Mouse (Mus musculus): Measurements from ENCODE around the gene D730048I06Rik. TPM values are rescaled to one million over a fixed set of nuclear protein-coding genes. Genes with fewer than 3 reads are reported as not detected.
"Not testable (repeated sequence)": the region's sequence is repeated elsewhere in the genome, so short reads cannot be mapped to it uniquely, and the experiment has no call there.

Gene D730048I06Rik
- not detected in 2 replicates for polyA plus RNA-seq (2014; fragmentation: Nextera tagmentation; extraction: Ambion mirVana)

GRCm38 (mm10) chr9:35790001-35790400 is at the start of gene D730048I06Rik, which contains the start of gene Gm27235:
D730048I06Rik (minus strand) TSS chr9:35790112.
Gm27235 (minus strand) TSS chr9:35790101.
- no peak for DNase-seq
- 84% methylated on average over 3 of the region's 3 CpGs for WGBS
- Histone ChIP-seq H3K27me3 (ENCODE audit: insufficient read depth, low read length) (no peaks in the 10 kb centered on the region), H3K36me3 (ENCODE audit: insufficient read depth) (no peaks in the 10 kb centered on the region), H3K9ac (no peak within 1 kb of the TSS), H3K4me3 (ENCODE audit: low read depth, low read length) (no peak within 1 kb of the TSS), H3K4me1 (ENCODE audit: insufficient read depth) (no peaks in the 10 kb centered on the region), H3K27ac (ENCODE audit: low read depth) (no peak within 1 kb of the TSS), H3K9me3 (ENCODE audit: low read depth, low read length) (no peaks in the 10 kb centered on the region), H3K4me2 (no peak within 1 kb of the TSS)
- ATAC-seq (ENCODE audit: insufficient read depth): no peak
- TF ChIP-seq CTCF (IDR thresholded peaks at IDR 0.05; ENCODE audit: low read depth): no peak

- DNase-seq; H3K36me3 ChIP-seq (ENCODE audit: insufficient read depth); ATAC-seq (ENCODE audit: insufficient read depth); H3K4me3 ChIP-seq (ENCODE audit: low read depth, low read length); H3K27me3 ChIP-seq (ENCODE audit: insufficient read depth, low read length); H3K4me2 ChIP-seq; H3K27ac ChIP-seq (ENCODE audit: low read depth); H3K4me1 ChIP-seq (ENCODE audit: insufficient read depth); H3K9ac ChIP-seq; H3K9me3 ChIP-seq (ENCODE audit: low read depth, low read length): not testable (repeated sequence)
- 92% methylated on average over 15 of the region's 15 CpGs for WGBS
These were observed 28.0 kb upstream of the D730048I06Rik start for GRCm38 (mm10) chr9:35817881-35818280.

GRCm38 (mm10) chr9:35798146-35798545 is 8.2 kb upstream of the D730048I06Rik start:
- DNase-seq (no peak), ATAC-seq (ENCODE audit: insufficient read depth) (no peak)
- Histone ChIP-seq H3K4me1 (ENCODE audit: insufficient read depth) (no peaks in the 10 kb centered on the region), H3K4me2 (no peak overlapping the region), H3K4me3 (ENCODE audit: low read depth, low read length) (no peak overlapping the region), H3K27me3 (ENCODE audit: insufficient read depth, low read length) (no peaks in the 10 kb centered on the region), H3K27ac (ENCODE audit: low read depth) (no peak overlapping the region), H3K9me3 (ENCODE audit: low read depth, low read length) (no peaks in the 10 kb centered on the region), H3K36me3 (ENCODE audit: insufficient read depth) (no peaks in the 10 kb centered on the region), H3K9ac (no peak overlapping the region)
- TF ChIP-seq CTCF (IDR thresholded peaks at IDR 0.05; ENCODE audit: low read depth): no peak

- Histone ChIP-seq H3K36me3 (ENCODE audit: insufficient read depth) (no peaks in the 10 kb centered on the region), H3K27ac (ENCODE audit: low read depth) (no peak within 1 kb of the TSS), H3K4me3 (ENCODE audit: low read depth, low read length) (no peak within 1 kb of the TSS), H3K4me2 (no peak within 1 kb of the TSS), H3K27me3 (ENCODE audit: insufficient read depth, low read length) (no peaks in the 10 kb centered on the region), H3K9ac (no peak within 1 kb of the TSS), H3K4me1 (ENCODE audit: insufficient read depth) (no peaks in the 10 kb centered on the region), H3K9me3 (ENCODE audit: low read depth, low read length) (no peaks in the 10 kb centered on the region; the same call in 1 of the 2 replicates)
- TF ChIP-seq CTCF (IDR thresholded peaks at IDR 0.05; ENCODE audit: low read depth): no peak
- no peak for DNase-seq
- WGBS: 55% methylated on average over 3 of the region's 3 CpGs
- ATAC-seq (ENCODE audit: insufficient read depth): no peak
These were observed 11.9 kb downstream of the D730048I06Rik start, which contains the start of gene Gm17727 for GRCm38 (mm10) chr9:35778009-35778408. Gm17727 (minus strand) TSS chr9:35778109.

- no peaks in the 10 kb centered on the region for H3K36me3 ChIP-seq (ENCODE audit: insufficient read depth)
- TF ChIP-seq CTCF (IDR thresholded peaks at IDR 0.05; ENCODE audit: low read depth): no peak
- no peaks in the 10 kb centered on the region for H3K4me1 ChIP-seq (ENCODE audit: insufficient read depth)
- no peak overlapping the region for H3K4me2 ChIP-seq
- no peak overlapping the region for H3K4me3 ChIP-seq (ENCODE audit: low read depth, low read length)
- ATAC-seq (ENCODE audit: insufficient read depth): no peak
- no peak overlapping the region for H3K9ac ChIP-seq
- H3K27ac ChIP-seq (ENCODE audit: low read depth): no peak overlapping the region
- H3K27me3 ChIP-seq (ENCODE audit: insufficient read depth, low read length): no peaks in the 10 kb centered on the region
- no peaks in the 10 kb centered on the region for H3K9me3 ChIP-seq (ENCODE audit: low read depth, low read length)
- DNase-seq: no peak
These were observed 33.1 kb downstream of the D730048I06Rik start for GRCm38 (mm10) chr9:35756843-35757242.

- no peak for TF ChIP-seq CTCF (IDR thresholded peaks at IDR 0.05; ENCODE audit: low read depth)
- no peak within 1 kb of the TSS for H3K4me3 ChIP-seq (ENCODE audit: low read depth, low read length)
- no peak for ATAC-seq (ENCODE audit: insufficient read depth)
- H3K4me2 ChIP-seq: no peak within 1 kb of the TSS
- H3K4me1 ChIP-seq (ENCODE audit: insufficient read depth): no peaks in the 10 kb centered on the region
- no peak within 1 kb of the TSS for H3K27ac ChIP-seq (ENCODE audit: low read depth)
- H3K9me3 ChIP-seq (ENCODE audit: low read depth, low read length): no peaks in the 10 kb centered on the region
- no peaks in the 10 kb centered on the region for H3K27me3 ChIP-seq (ENCODE audit: insufficient read depth, low read length)
- no peak within 1 kb of the TSS for H3K9ac ChIP-seq
- H3K36me3 ChIP-seq (ENCODE audit: insufficient read depth): no peaks in the 10 kb centered on the region
- no peak for DNase-seq
These were observed 49.2 kb downstream of the D730048I06Rik start, which contains the start of gene Gm17677 for GRCm38 (mm10) chr9:35740749-35741148. Gm17677 (plus strand) TSS chr9:35741049.

Other genes starting within 250 kb of the D730048I06Rik start
- gene Ddx25, start 231.6 kb downstream of the D730048I06Rik start, polyA plus RNA-seq (2014; fragmentation: Nextera tagmentation; extraction: Ambion mirVana): 1.9 and 2.3 TPM in 2 replicates
- 20.0 and 20.8 TPM in 2 replicates for gene Pus3, start 231.5 kb downstream of the D730048I06Rik start, polyA plus RNA-seq (2014; fragmentation: Nextera tagmentation; extraction: Ambion mirVana)
- 0.42 and 0.96 TPM in 2 replicates for gene Pate2, start 219.8 kb downstream of the D730048I06Rik start, polyA plus RNA-seq (2014; fragmentation: Nextera tagmentation; extraction: Ambion mirVana)
- gene Hyls1, start 219.7 kb downstream of the D730048I06Rik start, polyA plus RNA-seq (2014; fragmentation: Nextera tagmentation; extraction: Ambion mirVana): 18.0 and 18.7 TPM in 2 replicates
- not detected in 2 replicates for gene Pate4, start 178.2 kb downstream of the D730048I06Rik start, polyA plus RNA-seq (2014; fragmentation: Nextera tagmentation; extraction: Ambion mirVana)
- not detected in 2 replicates for gene Pate3, start 141.9 kb downstream of the D730048I06Rik start, polyA plus RNA-seq (2014; fragmentation: Nextera tagmentation; extraction: Ambion mirVana)
- gene Pate1, start 102.7 kb downstream of the D730048I06Rik start, polyA plus RNA-seq (2014; fragmentation: Nextera tagmentation; extraction: Ambion mirVana): not detected in 2 replicates
- gene Gm17677, start 49.1 kb downstream of the D730048I06Rik start, polyA plus RNA-seq (2014; fragmentation: Nextera tagmentation; extraction: Ambion mirVana): not detected in 2 replicates
- gene Gm17727, start 12.0 kb downstream of the D730048I06Rik start, polyA plus RNA-seq (2014; fragmentation: Nextera tagmentation; extraction: Ambion mirVana): not detected in 2 replicates
- not detected in 2 replicates for gene Gm27235, start within 50 bp of the D730048I06Rik start, polyA plus RNA-seq (2014; fragmentation: Nextera tagmentation; extraction: Ambion mirVana)
- not detected in 2 replicates for gene 9230110F15Rik, start 54.0 kb upstream of the D730048I06Rik start, polyA plus RNA-seq (2014; fragmentation: Nextera tagmentation; extraction: Ambion mirVana)
- not detected in 2 replicates for gene 9230113P08Rik, start 118.3 kb upstream of the D730048I06Rik start, polyA plus RNA-seq (2014; fragmentation: Nextera tagmentation; extraction: Ambion mirVana)